Mouse (Mus musculus) liver, postnatal 0 days (tissue): ENCODE measurements around the gene Il18bp. TPM values are rescaled to one million over a fixed set of nuclear protein-coding genes. Genes with fewer than 3 reads are reported as not detected.

Source experiments
- ATAC-seq: fragments of 200-750 bp; cut with Nextera tagmentation; 2 replicates; pipeline ENCODE4 v1.8.0; 2017; ENCODE audit warnings: mild to moderate bottlenecking, moderate library complexity
- DNase-seq: peaks from one replicate; pipeline ENCODE4 v3.0.0-alpha.2; 2016
- H3K27ac ChIP-seq: fragments of 300-500 bp; sonication (generic); 2 replicates; pipeline ENCODE4 v1.5.1; 2014; ENCODE audit warnings: antibody characterized with exemption, moderate library complexity, mild to moderate bottlenecking, low read depth
- H3K27me3 ChIP-seq: fragments of 300-500 bp; sonication (generic); 2 replicates; pipeline ENCODE4 v1.6.1; 2014; ENCODE audit warnings: low read length, control low read depth, mixed read lengths; ENCODE audit not compliant: insufficient read depth
- H3K36me3 ChIP-seq: fragments of 300-500 bp; sonication (generic); replicated peaks from 2 replicates; pipeline ENCODE4 v1.6.1; 2014; ENCODE audit warnings: mild to moderate bottlenecking, control low read depth, low read length, moderate library complexity, mixed read lengths; ENCODE audit not compliant: insufficient read depth
- H3K4me1 ChIP-seq: fragments of 300-500 bp; sonication (generic); 2 replicates; pipeline ENCODE4 v1.6.1; 2014; ENCODE audit warnings: antibody characterized with exemption, mild to moderate bottlenecking, control low read depth; ENCODE audit not compliant: insufficient read depth
- H3K4me2 ChIP-seq: fragments of 300-500 bp; sonication (generic); 2 replicates; pipeline ENCODE4 v1.6.1; 2014; ENCODE audit warnings: low read depth, mild to moderate bottlenecking, low read length, moderate library complexity, mixed read lengths
- H3K4me3 ChIP-seq: fragments of 300-500 bp; sonication (generic); 2 replicates; pipeline ENCODE4 v1.5.1; 2014; ENCODE audit warnings: low read depth, low read length
- H3K9ac ChIP-seq: fragments of 300-500 bp; sonication (generic); replicated peaks from 2 replicates; pipeline ENCODE4 v1.6.1; 2014; ENCODE audit warnings: mild to moderate bottlenecking, moderate library complexity
- H3K9me3 ChIP-seq: fragments of 300-500 bp; sonication (generic); 2 replicates; pipeline ENCODE4 v1.6.1; 2016; ENCODE audit warnings: mild to moderate bottlenecking, control low read depth, low read length, mixed read lengths
- CTCF ChIP-seq: sonication (generic); IDR thresholded peaks from 2 replicates; pipeline ENCODE4 v1.5.1; 2016; ENCODE audit warnings: antibody characterized with exemption, low read depth
- EP300 ChIP-seq: IDR thresholded peaks from 2 replicates; pipeline ENCODE4 v1.6.1; 2016; ENCODE audit warnings: antibody characterized with exemption, low read depth, mild to moderate bottlenecking
- WGBS: fragments of 180-500 bp; shearing (Covaris S2); extraction: QIAGEN DNeasy Blood & Tissue Kit; methylation state at CpG from one replicate; pipeline ENCODE4 v1.1.7; 2014; ENCODE audit not compliant: insufficient replicate concordance; 5-methylcytosine and 5-hydroxymethylcytosine counted together
- polyA plus RNA-seq: library from polyadenylated mRNA; unstranded; fragments of >200 nt; fragmentation: Nextera tagmentation; extraction: Ambion mirVana; gene quantifications from 2 replicates; pipeline ENCODE4 v1.2.1, GENCODE M21; 2015

Il18bp gene
- polyA plus RNA-seq, 1 experiment from 2014 or later: 40.6 TPM

DNA sequence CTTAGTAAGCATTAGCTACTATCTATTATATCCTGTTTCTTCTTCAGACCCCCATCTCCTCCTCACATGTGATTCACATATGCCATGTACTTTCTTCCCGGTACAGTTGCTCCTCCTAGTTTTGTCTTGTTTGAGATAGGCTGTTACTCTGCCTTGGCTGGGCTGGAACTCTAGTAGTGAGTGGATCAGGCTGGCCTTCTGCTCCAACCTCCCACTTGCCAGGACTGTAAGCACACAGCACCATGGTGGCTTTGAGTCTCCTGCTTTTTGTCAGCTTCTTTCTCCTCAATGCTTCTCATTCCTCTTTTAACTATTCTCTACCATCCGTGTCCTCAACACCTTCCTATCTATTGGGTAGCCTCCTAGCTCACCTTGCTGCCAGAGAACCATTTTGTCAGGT is 49.7 kb downstream of the Il18bp start:
- H3K9me3 ChIP-seq: no peaks in the 10 kb centered on the region
- ATAC-seq (no peak), DNase-seq (no peak)
- peak overlapping the region; percentile 18; the same call in 1 of the 2 replicates for H3K27ac ChIP-seq
- H3K36me3 ChIP-seq: no peaks in the 10 kb centered on the region
- H3K4me1 ChIP-seq: peaks cover 44% of the 10 kb centered on the region
- 49% methylated on average over 2 of the region's 2 CpGs for WGBS
- H3K4me2 ChIP-seq: peak overlapping the region; percentile 99
- no peaks in the 10 kb centered on the region for H3K27me3 ChIP-seq
- H3K4me3 ChIP-seq: no peak overlapping the region
- H3K9ac ChIP-seq: 0 out of 2 replicates have a peak overlapping the region, but pooled peaks have one; percentile 22
- TF ChIP-seq EP300 (no peak), CTCF (no peak)

DNA sequence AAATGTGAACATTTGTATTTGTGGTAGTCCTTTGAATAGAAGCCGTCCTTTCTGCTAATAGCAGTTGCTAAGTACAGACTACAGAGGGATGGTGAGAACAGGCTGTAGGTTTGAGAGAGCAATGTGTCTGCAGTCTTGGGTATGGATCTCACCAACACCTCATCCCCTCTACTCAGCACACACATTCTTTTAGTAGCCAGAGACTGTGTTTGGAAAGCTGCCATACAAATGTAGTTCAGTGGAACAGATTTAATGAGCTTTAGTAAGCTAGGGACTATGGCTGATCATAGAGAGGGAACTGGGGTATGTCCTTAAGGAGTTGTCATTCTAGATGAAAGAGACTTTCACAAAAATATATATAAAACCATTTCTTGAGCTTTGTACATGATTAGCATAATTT is 51.2 kb downstream of the Il18bp start:
- WGBS: 86% methylated on average over 1 of the region's 1 CpGs
- DNase-seq: no peak

DNA sequence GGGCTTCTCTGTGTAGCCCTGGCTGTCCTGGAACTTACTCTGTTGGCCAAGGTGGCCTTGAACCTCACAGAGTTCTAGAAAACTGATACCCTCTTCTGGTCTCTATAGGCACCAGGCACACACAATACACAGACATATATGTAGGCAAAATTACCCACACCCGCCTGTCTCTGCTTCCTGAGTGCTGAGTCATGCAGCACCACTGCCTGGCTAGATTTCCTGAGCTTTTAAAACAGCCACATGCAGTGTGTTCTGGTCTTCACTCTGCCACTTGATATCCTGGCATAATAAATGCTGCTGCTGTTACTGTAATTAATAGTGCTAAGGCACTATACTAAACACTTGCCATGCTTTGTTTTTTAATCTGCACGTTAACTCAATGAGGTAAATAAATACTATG is 52.9 kb downstream of the Il18bp start:
- H3K27me3 ChIP-seq: no peaks in the 10 kb centered on the region
- DNase-seq (no peak), ATAC-seq (no peak)
- H3K4me1 ChIP-seq: peaks cover 28% of the 10 kb centered on the region
- H3K4me3 ChIP-seq: no peak overlapping the region
- H3K4me2 ChIP-seq: no peak overlapping the region
- H3K9ac ChIP-seq: no peak overlapping the region
- no peaks in the 10 kb centered on the region for H3K36me3 ChIP-seq
- no peaks in the 10 kb centered on the region for H3K9me3 ChIP-seq
- TF ChIP-seq CTCF (no peak), EP300 (no peak)
- WGBS: 34% methylated on average over 2 of the region's 2 CpGs
- H3K27ac ChIP-seq: peak overlapping the region; percentile 44; the same call in 1 of the 2 replicates

More for the DNA sequence above, 51.2 kb downstream of the Il18bp start:
- no peaks in the 10 kb centered on the region for H3K36me3 ChIP-seq
- no peaks in the 10 kb centered on the region for H3K27me3 ChIP-seq
- no peak for ATAC-seq
- no peaks in the 10 kb centered on the region for H3K9me3 ChIP-seq
- no peak overlapping the region for H3K9ac ChIP-seq
- TF ChIP-seq CTCF (no peak), EP300 (no peak)
- H3K4me3 ChIP-seq: no peak overlapping the region
- no peak overlapping the region for H3K27ac ChIP-seq
- no peak overlapping the region for H3K4me2 ChIP-seq
- peaks cover 39% of the 10 kb centered on the region for H3K4me1 ChIP-seq

Other genes with a start within 250 kb of the Il18bp start
- not detected in 2 replicates for gene Phox2a, start 200.4 kb downstream of the Il18bp start, polyA plus RNA-seq
- 5.0 TPM in 2 replicates for gene Inppl1, start 180.5 kb downstream of the Il18bp start, polyA plus RNA-seq
- gene Folr2, start 161.5 kb downstream of the Il18bp start, polyA plus RNA-seq: 8.2 and 9.0 TPM in 2 replicates
- gene Anapc15, start 155.0 kb downstream of the Il18bp start, polyA plus RNA-seq: 23.8 and 28.5 TPM in 2 replicates
- 0.63 and 0.92 TPM in 2 replicates for gene Folr1, start 147.9 kb downstream of the Il18bp start, polyA plus RNA-seq
- gene Lamtor1, start 112.8 kb downstream of the Il18bp start, polyA plus RNA-seq: 61.5 and 62.2 TPM in 2 replicates
- gene Tomt, start 112.3 kb downstream of the Il18bp start, polyA plus RNA-seq: 0.09 and 0.12 TPM in 2 replicates
- gene Lrrc51, start 84.8 kb downstream of the Il18bp start, polyA plus RNA-seq: 2.5 and 3.1 TPM in 2 replicates
- 14.1 and 17.2 TPM in 2 replicates for gene Numa1, start 84.6 kb downstream of the Il18bp start, polyA plus RNA-seq
- gene Rnf121, start 46.8 kb upstream of the Il18bp start, polyA plus RNA-seq: 8.1 and 10.0 TPM in 2 replicates
- 4.5 and 5.8 TPM in 2 replicates for gene Xndc1, start 46.8 kb upstream of the Il18bp start, polyA plus RNA-seq
- 0.15 and 0.20 TPM in 2 replicates for gene Xntrpc, start 47.0 kb upstream of the Il18bp start, polyA plus RNA-seq
- gene Trpc2, start 64.4 kb upstream of the Il18bp start, polyA plus RNA-seq: not detected in 2 replicates
- 0.22 and 4.0 TPM in 2 replicates for gene Art1, start 83.1 kb upstream of the Il18bp start, polyA plus RNA-seq
- gene Art5, start 90.8 kb upstream of the Il18bp start, polyA plus RNA-seq: 0.13 and 0.30 TPM in 2 replicates
- gene Chrna10, start 98.1 kb upstream of the Il18bp start, polyA plus RNA-seq: not detected in 2 replicates
- gene Nup98, start 191.5 kb upstream of the Il18bp start, polyA plus RNA-seq: 7.0 and 8.6 TPM in 2 replicates
- 27.2 and 28.7 TPM in 2 replicates for gene Pgap2, start 191.5 kb upstream of the Il18bp start, polyA plus RNA-seq
- gene Rhog, start 237.4 kb upstream of the Il18bp start, polyA plus RNA-seq: 52.3 and 54.5 TPM in 2 replicates
- 15.6 and 17.9 TPM in 2 replicates for gene Stim1, start 249.1 kb upstream of the Il18bp start, polyA plus RNA-seq